ENCODE assay signal across 16 mouse cellular contexts in genomic region chr2:12933905-12934304, GRCm38 (mm10).
"Had no signal": no experiment of that assay in that cellular context is flagged by ENCODE, and none has a peak within 500 bp of the region (broad histone marks: within the 10 kb centered on the region; RNA-seq: fewer than 3 reads in every experiment).

No protein-coding gene starts in this region.

- DNase-seq: gastrocnemius, adult 2 months; gastrocnemius, postnatal 14 days; gastrocnemius, postnatal 36 days; heart, adult 2 months; heart, postnatal 4 days; kidney, adult 18-20 months; kidney, adult 8-10 months; kidney, postnatal 10 days; kidney, postnatal 25 days; kidney, postnatal 4 days; liver; liver, embryonic 13.5 days had no signal

- ATAC-seq: hindbrain, embryonic 16.5 days; inflammation-experienced regulatory T-cells, adult 6 months; intestine, embryonic 15.5 days; intestine, postnatal 0 days had no signal
